Mouse (Mus musculus): Measurements from ENCODE around the gene Gm11437.

Gm11437 gene

GRCm38 (mm10) chr11:84181286-84181685, 14.0 kb upstream of the Gm11437 start:
- Histone ChIP-seq H3K27me3 (ENCODE audit: insufficient read depth, low read length) (peaks cover 18% of the 10 kb centered on the region), H3K36me3 (ENCODE audit: insufficient read depth, low read length) (no peaks in the 10 kb centered on the region), H3K4me1 (replicated peaks; ENCODE audit: low read depth, low read length) (peaks cover 23% of the 10 kb centered on the region), H3K4me3 (replicated peaks; ENCODE audit: low read length) (no peak overlapping the region), H3K9me3 (ENCODE audit: low read length) (no peaks in the 10 kb centered on the region)
- no peak for TF ChIP-seq NANOG (IDR thresholded peaks at IDR 0.05; ENCODE audit: borderline replicate concordance, low read length)
- TF ChIP-seq POU5F1 (IDR thresholded peaks at IDR 0.05; ENCODE audit: borderline replicate concordance, low read length), result no peak
- no peak for TF ChIP-seq CTCF (conservative IDR thresholded peaks at IDR 0.05; ENCODE audit: low read length)

GRCm38 (mm10) chr11:84179954-84180598, 12.8 kb upstream of the Gm11437 start:
- TF ChIP-seq POU5F1 (IDR thresholded peaks at IDR 0.05; ENCODE audit: borderline replicate concordance, low read length) (no peak), CTCF (conservative IDR thresholded peaks at IDR 0.05; ENCODE audit: low read length) (no peak), NANOG (IDR thresholded peaks at IDR 0.05; ENCODE audit: borderline replicate concordance, low read length) (no peak)
- H3K9me3 ChIP-seq (ENCODE audit: low read length), result no peaks in the 10 kb centered on the region
- peaks cover 23% of the 10 kb centered on the region for H3K4me1 ChIP-seq (replicated peaks; ENCODE audit: low read depth, low read length)
- H3K27me3 ChIP-seq (ENCODE audit: insufficient read depth, low read length), result peaks cover 18% of the 10 kb centered on the region
- H3K36me3 ChIP-seq (ENCODE audit: insufficient read depth, low read length), result no peaks in the 10 kb centered on the region
- peak overlapping the region; percentile 94 for H3K4me3 ChIP-seq (replicated peaks; ENCODE audit: low read length)

GRCm38 (mm10) chr11:84179226-84179953, 12.1 kb upstream of the Gm11437 start:
- Histone ChIP-seq H3K9me3 (ENCODE audit: low read length) (no peaks in the 10 kb centered on the region), H3K4me3 (replicated peaks; ENCODE audit: low read length) (peak overlapping the region; percentile 94), H3K36me3 (ENCODE audit: insufficient read depth, low read length) (no peaks in the 10 kb centered on the region), H3K4me1 (replicated peaks; ENCODE audit: low read depth, low read length) (peaks cover 23% of the 10 kb centered on the region), H3K27me3 (ENCODE audit: insufficient read depth, low read length) (peaks cover 21% of the 10 kb centered on the region)
- TF ChIP-seq CTCF (conservative IDR thresholded peaks at IDR 0.05; ENCODE audit: low read length) (no peak), POU5F1 (IDR thresholded peaks at IDR 0.05; ENCODE audit: borderline replicate concordance, low read length) (no peak), NANOG (IDR thresholded peaks at IDR 0.05; ENCODE audit: borderline replicate concordance, low read length) (no peak)

GRCm38 (mm10) chr11:84178571-84178970, 11.3 kb upstream of the Gm11437 start:
- no peaks in the 10 kb centered on the region for H3K9me3 ChIP-seq (ENCODE audit: low read length)
- peaks cover 22% of the 10 kb centered on the region for H3K27me3 ChIP-seq (ENCODE audit: insufficient read depth, low read length)
- peak overlapping the region; percentile 79 for H3K4me3 ChIP-seq (replicated peaks; ENCODE audit: low read length)
- H3K4me1 ChIP-seq (replicated peaks; ENCODE audit: low read depth, low read length), result peaks cover 23% of the 10 kb centered on the region
- no peaks in the 10 kb centered on the region for H3K36me3 ChIP-seq (ENCODE audit: insufficient read depth, low read length)
- no peak for TF ChIP-seq NANOG (IDR thresholded peaks at IDR 0.05; ENCODE audit: borderline replicate concordance, low read length)
- TF ChIP-seq POU5F1 (IDR thresholded peaks at IDR 0.05; ENCODE audit: borderline replicate concordance, low read length), result no peak

GRCm38 (mm10) chr11:84172539-84173435, 5.5 kb upstream of the Gm11437 start:
- H3K4me3 ChIP-seq (replicated peaks; ENCODE audit: low read length), result no peak overlapping the region
- no peak for TF ChIP-seq NANOG (IDR thresholded peaks at IDR 0.05; ENCODE audit: borderline replicate concordance, low read length)
- TF ChIP-seq POU5F1 (IDR thresholded peaks at IDR 0.05; ENCODE audit: borderline replicate concordance, low read length), result no peak
- TF ChIP-seq CTCF (conservative IDR thresholded peaks at IDR 0.05; ENCODE audit: low read length), result no peak

GRCm38 (mm10) chr11:84168701-84169288, 1.5 kb upstream of the Gm11437 start:
- no peak overlapping the region for H3K4me3 ChIP-seq (replicated peaks; ENCODE audit: low read length)
- no peaks in the 10 kb centered on the region for H3K4me1 ChIP-seq (replicated peaks; ENCODE audit: low read depth, low read length)
- H3K36me3 ChIP-seq (ENCODE audit: insufficient read depth, low read length), result no peaks in the 10 kb centered on the region
- TF ChIP-seq POU5F1 (IDR thresholded peaks at IDR 0.05; ENCODE audit: borderline replicate concordance, low read length) (no peak), NANOG (IDR thresholded peaks at IDR 0.05; ENCODE audit: borderline replicate concordance, low read length) (no peak), CTCF (conservative IDR thresholded peaks at IDR 0.05; ENCODE audit: low read length) (0 out of 2 replicates have a peak, but pooled peaks have one; percentile 6)
- H3K27me3 ChIP-seq (ENCODE audit: insufficient read depth, low read length), result no peaks in the 10 kb centered on the region
- no peaks in the 10 kb centered on the region for H3K9me3 ChIP-seq (ENCODE audit: low read length)

More at GRCm38 (mm10) chr11:84172539-84173435, 5.5 kb upstream of the Gm11437 start:
- H3K36me3 ChIP-seq (ENCODE audit: insufficient read depth, low read length), result no peaks in the 10 kb centered on the region
- no peaks in the 10 kb centered on the region for H3K9me3 ChIP-seq (ENCODE audit: low read length)
- peaks cover 8% of the 10 kb centered on the region; the same call in 1 of the 2 replicates for H3K27me3 ChIP-seq (ENCODE audit: insufficient read depth, low read length)
- H3K4me1 ChIP-seq (replicated peaks; ENCODE audit: low read depth, low read length), result no peaks in the 10 kb centered on the region

GRCm38 (mm10) chr11:84164561-84164960, 2.7 kb downstream of the Gm11437 start:
- Histone ChIP-seq H3K4me1 (replicated peaks; ENCODE audit: low read depth, low read length) (no peaks in the 10 kb centered on the region), H3K36me3 (ENCODE audit: insufficient read depth, low read length) (no peaks in the 10 kb centered on the region), H3K9me3 (ENCODE audit: low read length) (no peaks in the 10 kb centered on the region), H3K4me3 (replicated peaks; ENCODE audit: low read length) (no peak overlapping the region), H3K27me3 (ENCODE audit: insufficient read depth, low read length) (no peaks in the 10 kb centered on the region)
- no peak for TF ChIP-seq CTCF (conservative IDR thresholded peaks at IDR 0.05; ENCODE audit: low read length)
- TF ChIP-seq POU5F1 (IDR thresholded peaks at IDR 0.05; ENCODE audit: borderline replicate concordance, low read length), result no peak
- no peak for TF ChIP-seq NANOG (IDR thresholded peaks at IDR 0.05; ENCODE audit: borderline replicate concordance, low read length)

Measured in E14TG2a.4 (cell line).